Mouse (Mus musculus) heart, embryonic 16.5 days (tissue): ENCODE measurements around the gene Gm3417. TPM values are rescaled to one million over a fixed set of nuclear protein-coding genes. Genes with fewer than 3 reads are reported as not detected.

Source experiments
- ATAC-seq: fragments of 200-750 bp; cut with Nextera tagmentation; replicated peaks from 2 replicates; pipeline ENCODE4 v1.8.0; 2017; ENCODE audit warnings: moderate number of reproducible peaks; ENCODE audit not compliant: insufficient read depth, low FRiP score; ENCODE audit errors: extremely low read depth
- H3K27ac ChIP-seq: fragments of 300-500 bp; sonication (generic); 2 replicates; pipeline ENCODE4 v1.5.1; 2014; ENCODE audit warnings: mild to moderate bottlenecking, low read length, control low read depth, moderate library complexity
- H3K27me3 ChIP-seq: fragments of 300-500 bp; sonication (generic); 2 replicates; pipeline ENCODE4 v1.6.1; 2014; ENCODE audit warnings: low read length, mixed read lengths; ENCODE audit not compliant: control insufficient read depth, insufficient read depth
- H3K36me3 ChIP-seq: fragments of 300-500 bp; sonication (generic); 2 replicates; pipeline ENCODE4 v1.6.1; 2014; ENCODE audit not compliant: control insufficient read depth, insufficient read depth
- H3K4me1 ChIP-seq: fragments of 300-500 bp; sonication (generic); 2 replicates; pipeline ENCODE4 v1.6.1; 2014; ENCODE audit warnings: low read length, mixed read lengths; ENCODE audit not compliant: control insufficient read depth, insufficient read depth
- H3K4me2 ChIP-seq: fragments of 300-500 bp; sonication (generic); 2 replicates; pipeline ENCODE4 v1.6.1; 2014; ENCODE audit warnings: low read depth, mild to moderate bottlenecking, control low read depth, low read length
- H3K4me3 ChIP-seq: fragments of 300-500 bp; sonication (generic); 2 replicates; pipeline ENCODE4 v1.5.1; 2014; ENCODE audit warnings: mild to moderate bottlenecking, control low read depth, low read length
- H3K9ac ChIP-seq: fragments of 300-500 bp; sonication (generic); 2 replicates; pipeline ENCODE4 v1.6.1; 2014; ENCODE audit warnings: low read length, control low read depth
- H3K9me3 ChIP-seq: fragments of 300-500 bp; sonication (generic); replicated peaks from 2 replicates; pipeline ENCODE4 v1.6.1; 2016; ENCODE audit warnings: low read length; ENCODE audit not compliant: control insufficient read depth
- WGBS: fragments of 180-500 bp; shearing (Covaris S2); extraction: QIAGEN DNeasy Blood & Tissue Kit; methylation state at CpG from one replicate; pipeline ENCODE4 v1.1.7; 2014; 5-methylcytosine and 5-hydroxymethylcytosine counted together
- polyA plus RNA-seq: library from polyadenylated mRNA; unstranded; fragments of >200 nt; fragmentation: Nextera tagmentation; extraction: Ambion mirVana; gene quantifications from 2 replicates; pipeline ENCODE4 v1.2.1, GENCODE M21; 2015

The Gm3417 gene
- polyA plus RNA-seq, 1 experiment from 2014 or later = 2.1 TPM

DNA sequence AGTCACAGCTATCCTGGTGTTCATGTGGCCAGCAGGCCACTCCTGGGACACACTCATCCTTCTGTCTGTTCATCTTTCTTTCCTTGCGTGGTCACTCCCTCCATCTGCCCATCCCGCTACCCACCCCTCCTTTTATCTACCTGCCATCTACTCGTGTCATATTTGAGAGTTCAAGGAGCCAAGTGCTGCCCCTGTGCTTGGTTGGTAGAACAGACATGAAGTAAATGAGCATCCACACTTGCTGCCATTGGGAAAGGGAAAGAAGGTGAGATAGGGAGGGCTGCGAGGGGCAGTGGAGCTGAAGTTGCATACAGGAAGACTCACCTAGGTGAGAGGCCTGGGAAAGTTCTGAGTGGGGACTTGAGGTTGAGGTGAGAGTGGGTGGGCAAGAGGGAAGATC, 64.2 kb downstream of the Gm3417 start:
- H3K27me3 ChIP-seq = peaks cover 2% of the 10 kb centered on the region; the same call in 1 of the 2 replicates
- H3K36me3 ChIP-seq = no peaks in the 10 kb centered on the region
- WGBS = 79% methylated on average over 4 of the region's 4 CpGs
- H3K9me3 ChIP-seq = no peaks in the 10 kb centered on the region
- no peaks in the 10 kb centered on the region for H3K4me1 ChIP-seq
- no peak overlapping the region for H3K27ac ChIP-seq
- H3K4me2 ChIP-seq = no peak overlapping the region
- no peak overlapping the region for H3K4me3 ChIP-seq
- no peak for ATAC-seq
- no peak overlapping the region for H3K9ac ChIP-seq

Other genes starting within 250 kb of the Gm3417 start
- 3.0 and 3.5 TPM in 2 replicates for gene Wdr27, start 35.6 kb downstream of the Gm3417 start, polyA plus RNA-seq
- gene 1600012H06Rik, start 35.6 kb downstream of the Gm3417 start, polyA plus RNA-seq = 28.8 and 30.2 TPM in 2 replicates
- 27.2 TPM in 2 replicates for gene Phf10, start 17.5 kb downstream of the Gm3417 start, polyA plus RNA-seq
- 6.3 and 6.4 TPM in 2 replicates for gene 9030025P20Rik, start 322 bp downstream of the Gm3417 start, polyA plus RNA-seq
- gene Gm3435, start 31.4 kb upstream of the Gm3417 start, polyA plus RNA-seq = 5.1 and 5.3 TPM in 2 replicates
- gene Ermard, start 62.4 kb upstream of the Gm3417 start, polyA plus RNA-seq = 57.1 and 68.3 TPM in 2 replicates
- gene Tcte3, start 62.7 kb upstream of the Gm3417 start, polyA plus RNA-seq = not detected in 2 replicates
- 2.0 and 2.7 TPM in 2 replicates for gene Gm3448, start 62.7 kb upstream of the Gm3417 start, polyA plus RNA-seq